Mouse (Mus musculus) brown adipose tissue, adult 24 weeks (tissue): ENCODE results near the gene 4930430F08Rik. TPM values are rescaled to one million over a fixed set of nuclear protein-coding genes. Genes with fewer than 3 reads are reported as not detected.

Experiments
- H3K27ac ChIP-seq: fragments of 200-500 bp; replicated peaks from 2 replicates; pipeline ENCODE4 v1.5.1; 2012; ENCODE audit warnings: low read depth, mild to moderate bottlenecking, low read length
- H3K4me1 ChIP-seq: fragments of 200-500 bp; 2 replicates; pipeline ENCODE4 v1.6.1; 2012; ENCODE audit warnings: low read length, mixed read lengths; ENCODE audit not compliant: control insufficient read depth, insufficient read depth, insufficient read length
- H3K4me3 ChIP-seq: fragments of 200-500 bp; 2 replicates; pipeline ENCODE4 v1.5.1; 2012; ENCODE audit warnings: low read depth, mild to moderate bottlenecking, low read length, moderate library complexity; ENCODE audit not compliant: insufficient read depth
- polyA plus RNA-seq: library from polyadenylated mRNA; stranded (reverse); fragments of >200 nt; gene quantifications from 2 replicates; pipeline ENCODE4 v1.2.4, GENCODE M21; 2012; ENCODE audit not compliant: missing spikeins, insufficient read depth, insufficient read length

The 4930430F08Rik gene
- 13.7 and 15.1 TPM in 2 replicates for polyA plus RNA-seq

DNA sequence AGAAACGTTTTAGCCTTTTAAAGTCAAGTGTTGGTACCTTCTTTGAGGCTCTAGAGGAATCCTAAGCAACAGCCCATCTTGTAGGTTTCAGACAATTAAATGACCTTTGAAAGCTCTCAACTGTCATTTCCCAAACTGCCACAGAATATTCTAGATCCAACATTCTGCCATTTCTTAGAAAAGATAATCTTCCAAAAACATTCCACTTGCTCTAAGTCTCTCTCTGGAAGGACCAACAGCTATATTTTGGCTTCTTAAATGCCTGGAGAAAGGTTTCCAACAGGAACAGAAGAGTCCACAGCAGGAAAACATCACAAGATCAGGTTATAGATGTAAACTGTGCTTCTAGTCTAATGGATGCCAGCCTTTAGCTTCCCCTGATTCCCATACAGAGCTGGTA, at the start of gene 4930430F08Rik, which contains the start of gene 1700017N19Rik:
4930430F08Rik (minus strand) TSS at position 101 of the 400 bp plus-strand sequence.
1700017N19Rik (plus strand) TSS at position 162 of the 400 bp plus-strand sequence.
- no peaks in the 10 kb centered on the region for H3K4me1 ChIP-seq
- no peak within 1 kb of the TSS for H3K27ac ChIP-seq
- H3K4me3 ChIP-seq = no peak within 1 kb of the TSS

DNA sequence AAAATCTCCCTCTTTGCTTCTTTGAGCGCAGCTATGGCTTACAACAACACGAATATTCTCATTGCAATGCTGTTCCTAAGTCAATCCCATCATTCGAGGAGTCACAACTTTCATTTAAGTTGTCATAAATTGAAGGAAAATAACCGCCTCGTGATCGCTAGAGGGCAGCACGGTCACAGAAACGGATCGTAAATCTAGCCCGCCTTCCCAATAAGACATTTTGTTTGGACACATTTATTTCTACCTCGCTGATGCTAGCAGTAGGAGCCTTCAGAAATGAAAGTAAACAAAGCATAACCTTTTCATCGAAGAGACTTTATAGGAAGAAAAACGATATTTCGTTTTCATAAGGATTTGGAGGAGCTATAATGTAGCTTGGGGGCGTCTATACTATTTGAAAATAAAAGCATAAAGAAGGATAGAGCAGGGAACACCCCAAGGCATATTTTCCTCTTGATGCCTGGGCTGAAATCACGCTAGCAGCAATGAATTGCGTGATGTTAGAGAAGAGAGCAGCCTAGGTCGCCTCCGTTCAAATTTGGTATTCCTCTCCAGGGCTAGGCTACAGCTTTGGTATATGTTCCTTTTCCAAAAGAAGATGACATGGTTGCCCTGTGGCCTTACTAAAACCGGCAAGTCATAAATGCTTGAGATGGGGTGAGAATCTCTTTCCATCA, 39.7 kb upstream of the 4930430F08Rik start:
- H3K27ac ChIP-seq = no peak overlapping the region
- no peaks in the 10 kb centered on the region for H3K4me1 ChIP-seq
- H3K4me3 ChIP-seq = no peak overlapping the region

DNA sequence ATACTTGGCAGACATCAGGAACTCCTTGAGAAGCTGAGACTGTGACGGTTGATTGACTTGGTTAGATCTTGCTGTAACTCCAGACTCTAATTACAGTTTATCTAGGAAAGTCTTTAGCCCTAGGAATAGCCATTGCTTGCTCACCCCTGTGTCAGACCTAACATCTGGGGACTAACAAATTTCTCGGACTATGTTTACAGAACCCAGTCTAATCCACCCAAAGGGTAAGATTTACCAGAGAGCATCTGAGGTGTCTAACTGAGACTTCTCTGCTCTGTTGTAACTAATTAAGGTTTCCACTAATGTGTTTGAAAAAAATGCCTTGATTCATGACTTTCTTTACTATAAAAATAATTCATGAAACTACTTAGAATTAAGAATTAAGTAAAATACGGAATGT, 32.3 kb upstream of the 4930430F08Rik start:
- Histone ChIP-seq H3K4me1 (no peaks in the 10 kb centered on the region), H3K27ac (no peak overlapping the region), H3K4me3 (no peak overlapping the region)

DNA sequence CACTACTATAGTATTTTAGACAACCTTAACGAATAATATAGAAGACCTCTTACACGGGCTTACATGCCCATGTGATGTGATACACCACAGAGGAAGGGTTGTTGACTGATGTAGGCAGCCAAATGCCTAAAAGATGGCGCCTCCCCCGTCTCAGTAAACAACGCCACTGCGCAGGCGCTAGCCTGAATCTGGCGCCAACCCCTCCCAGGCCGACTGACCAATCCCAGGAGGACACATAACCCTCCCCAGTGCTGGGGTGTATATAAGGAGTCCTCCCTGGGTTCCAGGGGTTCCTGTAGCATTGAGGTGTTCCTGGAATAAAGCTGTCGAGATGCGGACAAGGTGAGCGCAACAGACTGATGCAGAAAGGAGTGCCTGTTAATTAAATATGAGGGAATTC, 29.8 kb upstream of the 4930430F08Rik start:
- Histone ChIP-seq H3K4me3 (no peak overlapping the region), H3K4me1 (no peaks in the 10 kb centered on the region), H3K27ac (no peak overlapping the region)

DNA sequence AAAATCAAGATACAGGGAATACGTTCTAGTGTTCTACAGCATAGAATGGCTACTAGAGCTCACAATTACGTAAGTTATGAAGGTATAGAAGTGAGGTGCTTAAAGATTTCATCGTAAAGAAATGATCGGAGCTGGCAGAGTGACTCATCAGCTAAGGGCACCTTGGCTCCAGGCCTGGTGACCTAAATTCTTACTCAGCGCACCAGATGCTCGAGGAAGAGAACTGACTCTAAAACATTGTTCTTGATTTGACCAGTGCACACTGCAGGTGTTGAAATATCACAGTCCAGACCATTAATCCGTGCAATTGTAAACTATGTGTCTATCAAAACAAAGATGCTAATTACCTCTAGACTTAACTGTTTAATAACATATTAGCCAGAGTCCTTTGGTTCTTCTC, 29.3 kb upstream of the 4930430F08Rik start:
- H3K4me1 ChIP-seq = no peaks in the 10 kb centered on the region
- H3K27ac ChIP-seq = no peak overlapping the region
- H3K4me3 ChIP-seq = no peak overlapping the region

DNA sequence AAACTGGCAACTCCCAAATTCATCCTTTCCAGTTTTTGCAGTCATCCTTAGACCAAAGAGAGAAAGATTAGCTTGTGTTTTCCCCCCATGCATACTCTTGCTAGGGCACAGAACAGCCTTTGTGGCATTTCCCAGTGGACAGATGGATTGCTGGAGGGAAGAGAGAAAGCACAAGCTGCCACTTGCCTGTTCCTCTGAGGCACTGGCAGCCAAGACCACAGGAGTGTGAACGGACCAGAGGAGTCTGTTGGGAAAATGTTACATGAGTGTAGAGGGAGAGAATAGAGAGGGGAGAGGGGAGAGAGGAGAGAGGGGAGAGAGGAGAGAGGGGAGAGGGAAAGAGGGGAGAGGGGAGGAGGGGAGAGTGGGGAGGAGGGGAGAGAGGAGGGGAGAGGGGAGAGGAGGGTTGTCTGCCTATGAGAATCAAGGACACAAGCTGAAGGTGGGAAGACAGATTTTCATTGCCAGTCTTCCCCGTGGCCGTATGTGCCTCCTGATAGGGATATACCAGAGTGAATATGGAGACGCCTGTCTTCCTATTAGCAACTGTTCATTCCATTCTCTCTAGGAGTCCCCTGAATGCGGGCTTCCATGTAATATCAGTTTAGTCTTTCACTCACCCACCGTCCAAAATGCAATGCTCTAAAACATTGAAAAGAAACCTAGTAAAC, 27.1 kb upstream of the 4930430F08Rik start:
- H3K4me1 ChIP-seq = no peaks in the 10 kb centered on the region
- H3K4me3 ChIP-seq = no peak overlapping the region
- no peak overlapping the region for H3K27ac ChIP-seq

DNA sequence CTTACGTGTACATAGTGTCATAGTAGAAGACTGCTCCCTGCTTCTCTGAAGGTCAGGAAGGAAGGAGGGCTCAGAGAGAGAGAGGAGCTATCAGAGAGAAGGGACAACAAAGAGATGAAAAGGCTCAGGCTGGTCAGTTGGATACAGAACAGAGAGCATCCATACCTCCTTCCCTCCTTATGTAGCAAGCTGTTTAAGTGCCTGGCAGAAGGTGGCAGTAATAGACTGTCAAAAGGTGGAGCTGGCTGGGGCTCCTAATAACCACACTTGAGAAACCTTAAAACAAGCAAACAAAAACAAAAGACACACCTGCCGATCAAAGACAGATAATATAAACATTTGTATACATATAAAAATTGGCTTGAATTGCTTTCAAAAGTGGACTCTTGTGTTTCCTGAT, 14.0 kb upstream of the 4930430F08Rik start:
- H3K4me1 ChIP-seq = no peaks in the 10 kb centered on the region
- no peak overlapping the region for H3K27ac ChIP-seq
- no peak overlapping the region for H3K4me3 ChIP-seq

DNA sequence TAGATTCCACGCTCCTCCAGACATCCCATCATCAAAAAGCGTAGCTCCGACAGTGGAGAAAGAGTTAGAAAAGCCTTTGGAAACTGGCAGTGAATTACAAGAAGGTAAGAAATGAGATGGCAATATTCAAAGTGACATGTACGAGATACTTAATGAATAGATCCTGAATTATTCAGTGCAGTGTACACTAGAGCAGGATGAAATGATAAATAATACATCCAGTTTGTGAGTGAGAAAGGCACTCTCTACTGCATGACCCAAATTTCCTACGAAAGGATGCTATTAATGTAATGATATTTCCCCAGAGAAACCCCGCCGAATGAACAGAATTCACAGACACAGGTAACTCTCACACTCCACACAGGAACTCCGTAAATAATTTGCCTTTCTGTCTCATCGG, 13.3 kb upstream of the 4930430F08Rik start:
- Histone ChIP-seq H3K4me3 (no peak overlapping the region), H3K4me1 (no peaks in the 10 kb centered on the region), H3K27ac (no peak overlapping the region)

DNA sequence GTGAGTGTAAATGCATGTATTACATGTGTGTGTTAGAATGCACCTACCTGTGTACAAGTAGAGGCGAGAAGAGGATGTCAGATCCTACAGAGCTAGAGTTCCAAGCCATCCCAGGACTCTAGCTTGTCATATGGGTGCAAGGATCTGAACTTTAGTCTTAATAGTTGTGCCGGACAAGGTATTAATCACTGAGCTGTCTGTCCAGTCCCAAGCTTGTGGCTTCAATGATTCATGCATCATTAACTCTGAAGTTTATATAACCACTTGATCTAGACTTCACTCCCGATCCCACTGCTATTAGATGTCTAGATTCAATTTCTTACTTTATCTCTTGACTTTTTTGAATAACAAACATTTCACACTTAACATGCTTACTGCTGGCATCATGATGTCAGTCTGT, 8.1 kb upstream of the 4930430F08Rik start:
- no peak overlapping the region for H3K4me3 ChIP-seq
- no peaks in the 10 kb centered on the region for H3K4me1 ChIP-seq
- H3K27ac ChIP-seq = no peak overlapping the region

DNA sequence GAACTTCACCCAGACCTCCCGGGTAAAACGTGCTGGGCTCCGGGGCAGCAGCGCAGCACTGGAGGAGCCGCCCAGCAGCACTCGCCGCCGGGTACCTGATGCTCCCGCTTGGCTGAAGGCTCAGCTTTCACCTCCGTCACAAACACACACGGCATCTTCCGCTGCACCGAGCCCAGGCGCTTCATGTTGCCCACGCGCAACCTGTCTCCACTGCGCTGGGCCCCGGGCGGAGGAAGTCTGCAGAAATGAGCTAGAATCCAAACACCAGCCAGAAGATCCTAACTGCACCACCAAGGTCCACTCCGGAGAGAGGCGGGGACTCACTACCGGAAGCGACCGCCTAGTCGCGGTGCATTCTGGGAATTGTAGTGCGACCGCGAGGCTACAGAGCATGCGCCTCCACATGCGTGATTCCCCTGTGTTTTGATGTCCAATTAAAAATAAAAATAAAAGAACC, 1.3 kb downstream of the 4930430F08Rik start:
- Histone ChIP-seq H3K27ac (no peak overlapping the region), H3K4me3 (peak overlapping the region; percentile 89), H3K4me1 (no peaks in the 10 kb centered on the region)

DNA sequence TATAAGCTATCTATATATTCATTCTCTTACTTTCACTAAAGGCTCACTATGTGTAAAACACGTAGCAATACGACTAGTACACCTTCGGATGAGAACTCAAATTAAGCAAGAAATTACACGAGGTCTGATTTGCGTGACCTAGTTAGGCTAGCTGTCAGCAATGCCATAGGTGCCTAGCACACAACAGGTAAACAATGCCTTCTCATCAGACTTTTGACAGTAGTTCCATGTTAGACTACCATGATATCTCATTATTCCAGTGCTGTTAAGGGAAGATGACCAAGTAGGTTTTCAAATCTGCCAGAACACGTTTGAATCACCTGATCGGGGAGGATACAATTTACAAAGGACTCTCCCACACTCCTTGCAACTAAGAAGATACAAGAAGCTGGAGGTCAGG, 1.7 kb downstream of the 4930430F08Rik start:
- Histone ChIP-seq H3K27ac (no peak overlapping the region), H3K4me1 (no peaks in the 10 kb centered on the region), H3K4me3 (peak overlapping the region; percentile 89)

DNA sequence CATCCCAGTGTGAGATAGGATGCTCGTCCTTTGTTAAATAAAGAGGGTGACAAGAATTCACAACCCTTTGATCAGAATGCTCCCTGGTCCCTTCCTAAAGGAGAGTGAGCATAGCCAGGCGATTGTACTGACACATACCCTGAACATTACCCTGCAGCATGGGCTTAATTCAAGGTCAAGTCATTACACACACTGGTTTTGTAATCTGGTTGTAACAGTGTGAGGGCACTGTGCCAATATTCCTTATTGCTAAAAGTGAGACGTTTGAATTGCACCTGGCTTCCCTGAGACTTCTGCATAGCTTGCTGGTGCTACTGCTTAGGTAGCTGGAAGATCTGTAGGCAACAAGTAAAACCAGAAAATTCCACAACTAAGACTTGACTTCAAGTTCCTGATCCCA, 6.0 kb downstream of the 4930430F08Rik start:
- H3K4me3 ChIP-seq = no peak overlapping the region
- no peak overlapping the region for H3K27ac ChIP-seq
- no peaks in the 10 kb centered on the region for H3K4me1 ChIP-seq

DNA sequence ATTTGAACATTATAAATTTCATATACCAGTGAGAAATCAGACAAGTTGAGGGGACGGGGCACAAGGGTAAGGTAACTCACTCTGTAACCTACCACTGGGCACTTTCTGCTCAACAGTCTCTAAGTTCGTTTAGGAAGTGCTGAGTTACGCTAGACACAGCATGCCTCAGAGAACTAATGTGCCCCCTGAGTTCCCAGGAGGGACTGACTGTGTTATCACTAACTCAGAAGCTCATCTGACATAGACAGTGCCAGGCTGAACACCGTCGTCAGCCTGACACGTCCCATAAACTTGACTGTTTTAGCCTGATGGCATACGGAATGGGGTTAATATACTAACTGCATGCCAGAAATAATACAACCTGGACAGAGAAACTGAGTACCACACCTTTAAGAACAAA, 14.9 kb downstream of the 4930430F08Rik start:
- Histone ChIP-seq H3K4me1 (no peaks in the 10 kb centered on the region), H3K4me3 (no peak overlapping the region), H3K27ac (no peak overlapping the region)

DNA sequence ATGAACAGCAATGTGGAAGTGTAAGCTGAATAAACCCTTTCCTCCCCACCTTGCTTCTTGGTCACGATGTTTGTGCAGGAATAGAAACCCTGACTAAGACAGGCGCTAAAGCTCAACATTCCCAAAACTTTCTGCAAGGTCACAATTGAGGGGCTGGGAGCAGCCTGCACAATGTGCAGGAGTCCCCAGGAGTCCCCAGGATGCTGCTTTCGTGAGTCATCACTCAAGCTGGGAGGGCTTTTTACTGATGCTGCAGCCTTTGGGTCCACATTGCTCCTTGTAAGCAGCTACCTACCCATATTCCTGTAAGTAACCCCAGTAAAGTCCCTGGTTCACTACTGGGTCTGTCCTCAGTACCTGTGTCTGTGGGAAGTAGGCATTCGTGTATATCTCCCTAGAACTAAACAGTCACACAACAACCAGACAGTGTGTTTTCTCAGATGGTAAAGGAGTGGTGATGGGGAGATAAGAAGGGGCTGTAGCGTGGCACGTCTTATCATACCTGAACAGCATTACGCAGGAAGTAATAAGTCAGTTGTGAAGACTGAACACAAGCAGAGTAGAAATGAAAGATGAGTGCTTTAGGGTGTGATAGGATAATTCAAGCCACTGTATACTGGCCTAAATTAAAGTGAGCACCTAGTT, 15.6 kb downstream of the 4930430F08Rik start:
- Histone ChIP-seq H3K4me3 (no peak overlapping the region), H3K4me1 (no peaks in the 10 kb centered on the region), H3K27ac (no peak overlapping the region)

DNA sequence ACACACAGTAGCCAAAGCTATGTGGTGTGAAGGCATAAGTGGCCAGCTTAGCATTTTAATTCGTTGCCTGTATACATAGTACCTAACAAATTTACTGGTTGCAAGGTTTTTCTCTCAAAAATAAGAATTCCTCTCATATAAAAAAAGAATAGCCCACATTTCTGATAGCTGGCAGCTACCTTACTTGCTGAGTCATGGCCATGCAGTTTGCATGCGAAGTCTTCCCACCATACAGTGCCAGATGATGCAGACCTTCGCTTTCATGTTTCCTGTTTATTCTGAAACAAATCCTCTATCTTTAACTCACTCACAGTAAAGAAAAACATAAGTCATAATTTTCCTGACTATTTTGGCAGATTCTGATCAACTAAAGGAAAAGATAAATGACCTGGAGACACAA, 18.5 kb downstream of the 4930430F08Rik start:
- Histone ChIP-seq H3K27ac (no peak overlapping the region), H3K4me1 (no peaks in the 10 kb centered on the region), H3K4me3 (no peak overlapping the region)
